Mouse (Mus musculus) testis, adult 2 months (tissue): Measurements from ENCODE around the gene Hoxc6.

ENCODE experiments used
- CTCF ChIP-seq: fragments of 200-500 bp; IDR thresholded peaks from 2 replicates; pipeline ENCODE4 v1.5.1; 2012; ENCODE audit warnings: low read depth, mild to moderate bottlenecking, inconsistent platforms, low read length, moderate library complexity; ENCODE audit not compliant: control insufficient read depth, insufficient read depth, insufficient replicate concordance
- POLR2A ChIP-seq: fragments of 200-500 bp; IDR thresholded peaks from 2 replicates; pipeline ENCODE4 v1.6.1; 2012; ENCODE audit warnings: low read depth, mild to moderate bottlenecking, inconsistent platforms, low read length, moderate library complexity; ENCODE audit not compliant: control insufficient read depth

- TF ChIP-seq CTCF = no peak
- no peak for TF ChIP-seq POLR2A
Measured at GRCm38 (mm10) chr15:102978615-102979515, 19.2 kb upstream of the Hoxc6 start.
